Mouse (Mus musculus): ENCODE data around the gene Sez6. TPM values are rescaled to one million over a fixed set of nuclear protein-coding genes. Genes with fewer than 3 reads are reported as not detected.

Gene Sez6
- polyA plus RNA-seq, 1 experiment: 0.41 TPM

- no peak overlapping the region for H3K4me3 ChIP-seq (ENCODE audit: low read depth, low read length)
- TF ChIP-seq POLR2A (IDR thresholded peaks at IDR 0.05; ENCODE audit: low read depth, low read length): no peak
- no peak for TF ChIP-seq CTCF (IDR thresholded peaks at IDR 0.05; ENCODE audit: extremely low read depth, insufficient read length, insufficient replicate concordance, low read depth, low read length)
- no peaks in the 10 kb centered on the region for H3K4me1 ChIP-seq (ENCODE audit: control insufficient read depth, insufficient read depth, insufficient read length, low read length)
- 64% methylated on average over 9 of the region's 9 CpGs for WGBS
- peaks cover 4% of the 10 kb centered on the region for H3K27me3 ChIP-seq (ENCODE audit: control insufficient read depth, insufficient read depth, low read length)
- H3K27ac ChIP-seq (ENCODE audit: insufficient read depth, low read depth, low read length): no peak overlapping the region
- no peaks in the 10 kb centered on the region for H3K36me3 ChIP-seq (ENCODE audit: control insufficient read depth, insufficient read depth, low read length)
Measured at GRCm38 (mm10) chr11:77958932-77959331, 28.3 kb downstream of the Sez6 start.

- Histone ChIP-seq H3K27me3 (ENCODE audit: control insufficient read depth, insufficient read depth, low read length) (peaks cover 4% of the 10 kb centered on the region), H3K36me3 (ENCODE audit: control insufficient read depth, insufficient read depth, low read length) (no peaks in the 10 kb centered on the region), H3K27ac (ENCODE audit: insufficient read depth, low read depth, low read length) (no peak overlapping the region), H3K4me3 (ENCODE audit: low read depth, low read length) (no peak overlapping the region), H3K4me1 (ENCODE audit: control insufficient read depth, insufficient read depth, insufficient read length, low read length) (no peaks in the 10 kb centered on the region)
- WGBS: 44% methylated on average over 9 of the region's 9 CpGs
- TF ChIP-seq POLR2A (IDR thresholded peaks at IDR 0.05; ENCODE audit: low read depth, low read length): no peak
- TF ChIP-seq CTCF (IDR thresholded peaks at IDR 0.05; ENCODE audit: extremely low read depth, insufficient read length, insufficient replicate concordance, low read depth, low read length): no peak
Measured at GRCm38 (mm10) chr11:77960199-77960598, 29.6 kb downstream of the Sez6 start.

GRCm38 (mm10) chr11:77960898-77961297 is 30.3 kb downstream of the Sez6 start:
- Histone ChIP-seq H3K27me3 (ENCODE audit: control insufficient read depth, insufficient read depth, low read length) (peaks cover 4% of the 10 kb centered on the region), H3K4me3 (ENCODE audit: low read depth, low read length) (no peak overlapping the region), H3K27ac (ENCODE audit: insufficient read depth, low read depth, low read length) (no peak overlapping the region), H3K4me1 (ENCODE audit: control insufficient read depth, insufficient read depth, insufficient read length, low read length) (no peaks in the 10 kb centered on the region), H3K36me3 (ENCODE audit: control insufficient read depth, insufficient read depth, low read length) (no peaks in the 10 kb centered on the region)
- TF ChIP-seq CTCF (IDR thresholded peaks at IDR 0.05; ENCODE audit: extremely low read depth, insufficient read length, insufficient replicate concordance, low read depth, low read length): no peak
- no peak for TF ChIP-seq POLR2A (IDR thresholded peaks at IDR 0.05; ENCODE audit: low read depth, low read length)
- 14% methylated on average over 5 of the region's 5 CpGs for WGBS

DNA sequence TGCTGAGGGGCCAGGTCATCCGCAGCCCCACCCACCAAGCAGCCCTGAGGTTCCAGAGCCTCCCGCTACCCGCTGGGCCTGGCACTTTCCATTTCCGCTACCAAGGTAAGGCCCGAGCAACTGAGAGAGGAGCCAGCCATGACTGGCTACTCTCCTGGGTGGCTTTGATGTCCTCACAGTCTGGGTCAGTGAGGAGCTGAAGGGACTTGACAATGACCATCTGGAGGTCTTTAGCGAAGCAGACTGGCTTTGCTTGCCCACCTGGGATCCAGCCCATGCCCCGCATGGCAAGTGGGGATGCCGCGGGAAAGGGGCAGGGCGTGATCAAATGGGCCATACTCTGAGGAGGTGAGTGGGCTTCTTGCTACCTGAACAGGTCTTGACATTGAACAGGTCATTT is 32.3 kb downstream of the Sez6 start:
- TF ChIP-seq CTCF (IDR thresholded peaks at IDR 0.05; ENCODE audit: extremely low read depth, insufficient read length, insufficient replicate concordance, low read depth, low read length) (no peak), POLR2A (IDR thresholded peaks at IDR 0.05; ENCODE audit: low read depth, low read length) (no peak)
- WGBS: 88% methylated on average over 10 of the region's 10 CpGs

DNA sequence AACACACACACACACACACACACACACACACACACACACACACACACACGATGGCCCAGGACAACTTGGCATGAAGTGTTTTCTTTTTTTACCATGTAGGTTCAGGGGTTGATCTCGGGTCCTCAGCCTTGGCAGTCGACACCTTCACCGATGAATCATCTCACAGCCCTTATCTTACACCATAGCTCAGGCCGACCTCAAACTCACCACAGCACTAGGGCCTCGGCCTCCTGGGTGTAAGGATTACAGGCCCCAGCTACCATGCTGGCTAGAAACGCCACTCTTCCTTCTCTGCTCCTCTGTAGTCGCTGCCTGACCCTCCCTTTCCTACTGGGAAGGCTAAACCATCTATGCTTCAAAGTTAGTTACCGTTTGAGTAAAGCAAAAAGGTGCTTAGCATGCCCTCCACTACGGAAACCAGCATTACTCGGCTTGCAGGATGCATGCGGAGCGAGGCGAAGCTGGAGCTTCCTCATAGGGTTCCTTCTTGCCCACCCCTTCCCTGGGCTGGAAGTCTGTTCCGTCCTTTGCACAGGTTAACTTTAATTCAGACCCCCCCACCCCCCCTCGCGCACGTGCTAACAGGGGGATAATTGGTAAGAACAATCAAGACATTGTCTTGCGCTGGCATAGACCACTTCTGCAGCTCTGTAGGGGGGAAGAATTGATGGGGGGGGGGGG is 34.0 kb downstream of the Sez6 start:
- WGBS: 38% methylated on average over 19 of the region's 19 CpGs
- peaks cover 4% of the 10 kb centered on the region for H3K27me3 ChIP-seq (ENCODE audit: control insufficient read depth, insufficient read depth, low read length)
- TF ChIP-seq CTCF (IDR thresholded peaks at IDR 0.05; ENCODE audit: extremely low read depth, insufficient read length, insufficient replicate concordance, low read depth, low read length): no peak
- TF ChIP-seq POLR2A (IDR thresholded peaks at IDR 0.05; ENCODE audit: low read depth, low read length): no peak
- H3K27ac ChIP-seq (ENCODE audit: insufficient read depth, low read depth, low read length): no peak overlapping the region
- H3K36me3 ChIP-seq (ENCODE audit: control insufficient read depth, insufficient read depth, low read length): no peaks in the 10 kb centered on the region
- no peaks in the 10 kb centered on the region for H3K4me1 ChIP-seq (ENCODE audit: control insufficient read depth, insufficient read depth, insufficient read length, low read length)
- H3K4me3 ChIP-seq (ENCODE audit: low read depth, low read length): no peak overlapping the region

More for the DNA sequence above, 32.3 kb downstream of the Sez6 start:
- H3K36me3 ChIP-seq (ENCODE audit: control insufficient read depth, insufficient read depth, low read length): no peaks in the 10 kb centered on the region
- H3K27ac ChIP-seq (ENCODE audit: insufficient read depth, low read depth, low read length): no peak overlapping the region
- no peak overlapping the region for H3K4me3 ChIP-seq (ENCODE audit: low read depth, low read length)
- no peaks in the 10 kb centered on the region for H3K4me1 ChIP-seq (ENCODE audit: control insufficient read depth, insufficient read depth, insufficient read length, low read length)
- peaks cover 4% of the 10 kb centered on the region for H3K27me3 ChIP-seq (ENCODE audit: control insufficient read depth, insufficient read depth, low read length)

DNA sequence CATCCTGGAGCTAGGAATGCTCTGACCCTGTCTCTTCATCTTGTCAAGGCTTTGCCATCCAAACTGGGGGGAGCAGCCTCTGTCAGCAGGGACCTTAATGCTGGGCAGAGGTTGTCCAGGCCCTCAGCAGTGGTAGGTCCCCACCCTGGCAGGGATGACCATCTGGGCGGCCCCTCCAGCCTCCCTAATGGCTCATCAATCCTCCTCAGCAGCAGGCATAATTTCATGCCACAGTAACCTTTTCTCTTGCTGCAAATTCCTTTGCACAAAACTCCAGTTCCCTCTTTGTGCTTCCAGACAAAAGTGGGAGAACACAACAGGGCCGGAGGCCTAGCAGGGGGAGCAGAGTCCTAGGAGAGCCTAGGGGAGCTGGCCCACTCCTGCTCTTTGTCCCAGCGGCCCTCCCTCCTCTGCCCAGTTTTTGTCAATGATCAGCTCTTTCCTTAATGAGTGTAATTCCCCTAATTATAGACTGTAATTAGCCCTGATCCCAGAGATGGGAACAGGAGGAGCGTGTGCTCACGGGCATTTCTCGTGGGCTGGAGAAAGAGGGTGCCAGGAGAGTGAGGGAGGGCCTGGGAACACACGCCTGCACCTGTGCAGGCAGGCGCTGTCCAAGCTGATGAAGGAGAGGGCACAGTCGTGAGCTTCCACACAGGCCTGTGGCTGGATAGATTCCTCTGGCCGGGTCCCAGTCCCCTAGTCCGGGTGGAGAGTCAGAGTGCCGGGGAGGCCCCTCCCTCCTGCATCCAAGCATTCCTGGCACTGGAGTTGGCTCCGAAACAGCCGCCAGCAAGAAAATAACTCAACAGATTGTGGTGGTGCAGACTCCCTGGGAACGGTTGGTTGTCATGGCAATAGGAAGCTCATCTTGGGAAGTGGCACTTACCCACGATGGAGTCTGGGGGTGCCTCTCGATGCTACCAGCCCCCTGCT is 34.8 kb downstream of the Sez6 start:
- H3K4me1 ChIP-seq (ENCODE audit: control insufficient read depth, insufficient read depth, insufficient read length, low read length): no peaks in the 10 kb centered on the region
- no peak overlapping the region for H3K4me3 ChIP-seq (ENCODE audit: low read depth, low read length)
- TF ChIP-seq POLR2A (IDR thresholded peaks at IDR 0.05; ENCODE audit: low read depth, low read length) (no peak), CTCF (IDR thresholded peaks at IDR 0.05; ENCODE audit: extremely low read depth, insufficient read length, insufficient replicate concordance, low read depth, low read length) (no peak)
- 43% methylated on average over 17 of the region's 17 CpGs for WGBS
- H3K36me3 ChIP-seq (ENCODE audit: control insufficient read depth, insufficient read depth, low read length): no peaks in the 10 kb centered on the region
- H3K27me3 ChIP-seq (ENCODE audit: control insufficient read depth, insufficient read depth, low read length): peaks cover 4% of the 10 kb centered on the region; the same call in 1 of the 2 replicates
- H3K27ac ChIP-seq (ENCODE audit: insufficient read depth, low read depth, low read length): no peak overlapping the region

DNA sequence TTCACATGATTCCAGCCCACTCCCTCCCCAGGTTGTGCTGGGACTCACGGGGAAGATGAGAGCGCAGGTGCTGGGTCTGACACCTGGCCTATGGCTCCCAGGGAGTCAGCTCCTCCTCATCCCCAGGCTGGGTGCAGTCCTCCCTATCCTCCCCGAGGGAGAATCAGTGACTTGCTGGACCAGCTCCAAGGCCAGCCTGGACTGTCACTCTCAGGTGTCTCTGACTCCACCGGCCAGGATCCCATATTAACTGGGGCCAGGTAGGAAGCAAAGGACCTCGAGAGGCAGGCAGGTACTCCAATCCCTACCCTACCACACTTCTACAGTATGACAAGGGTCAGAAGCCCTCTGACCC is 35.4 kb downstream of the Sez6 start:
- WGBS: 51% methylated on average over 5 of the region's 5 CpGs
- Histone ChIP-seq H3K27ac (ENCODE audit: insufficient read depth, low read depth, low read length) (no peak overlapping the region), H3K36me3 (ENCODE audit: control insufficient read depth, insufficient read depth, low read length) (no peaks in the 10 kb centered on the region), H3K4me1 (ENCODE audit: control insufficient read depth, insufficient read depth, insufficient read length, low read length) (no peaks in the 10 kb centered on the region), H3K27me3 (ENCODE audit: control insufficient read depth, insufficient read depth, low read length) (peaks cover 1% of the 10 kb centered on the region; the same call in 1 of the 2 replicates), H3K4me3 (ENCODE audit: low read depth, low read length) (no peak overlapping the region)
- TF ChIP-seq POLR2A (IDR thresholded peaks at IDR 0.05; ENCODE audit: low read depth, low read length): no peak
- no peak for TF ChIP-seq CTCF (IDR thresholded peaks at IDR 0.05; ENCODE audit: extremely low read depth, insufficient read length, insufficient replicate concordance, low read depth, low read length)

Measured in small intestine, adult 2 months (tissue).